Mouse (Mus musculus) limb, embryonic 14.5 days (tissue): ENCODE measurements at regions not wholly inside any gene's neighbourhood (a gene's known extent, or its start where the extent isn't known, plus 50 kb on each side); places are given as distances from the start of the nearest gene placed in this dataset.
"Not testable (repeated sequence)": the region's sequence is repeated elsewhere in the genome, so short reads cannot be mapped to it uniquely, and the experiment has no call there.

Experiments
- ATAC-seq: fragments of 200-750 bp; cut with Nextera tagmentation; 2 replicates; pipeline ENCODE4 v1.8.0; 2017; ENCODE audit warnings: low read depth, moderate number of reproducible peaks, moderate TSS enrichment; ENCODE audit not compliant: low FRiP score
- DNase-seq: peaks from one replicate; pipeline ENCODE4 v3.0.0-alpha.2; 2015; ENCODE audit warnings: low spot score
- H3K27ac ChIP-seq: fragments of 300-500 bp; sonication (generic); replicated peaks from 2 replicates; pipeline ENCODE4 v1.5.1; 2014; ENCODE audit warnings: low read depth, mild to moderate bottlenecking, low read length, moderate library complexity, mixed read lengths
- H3K27me3 ChIP-seq: fragments of 300-500 bp; sonication (generic); 2 replicates; pipeline ENCODE4 v1.6.1; 2014; ENCODE audit warnings: low read length, mixed read lengths; ENCODE audit not compliant: control insufficient read depth, insufficient read depth
- H3K36me3 ChIP-seq: fragments of 300-500 bp; sonication (generic); 2 replicates; pipeline ENCODE4 v1.6.1; 2014; ENCODE audit warnings: mild to moderate bottlenecking, low read length, moderate library complexity, mixed read lengths; ENCODE audit not compliant: control insufficient read depth, insufficient read depth
- H3K4me1 ChIP-seq: fragments of 300-500 bp; sonication (generic); 2 replicates; pipeline ENCODE4 v1.6.1; 2014; ENCODE audit warnings: antibody characterized with exemption, low read length, mixed read lengths; ENCODE audit not compliant: control insufficient read depth, insufficient read depth
- H3K4me2 ChIP-seq: fragments of 300-500 bp; sonication (generic); replicated peaks from 2 replicates; pipeline ENCODE4 v1.6.1; 2014; ENCODE audit warnings: low read depth, mild to moderate bottlenecking, low read length, moderate library complexity; ENCODE audit not compliant: severe bottlenecking
- H3K4me3 ChIP-seq: fragments of 300-500 bp; sonication (generic); replicated peaks from 2 replicates; pipeline ENCODE4 v1.5.1; 2014; ENCODE audit warnings: low read length
- H3K9ac ChIP-seq: fragments of 300-500 bp; sonication (generic); 2 replicates; pipeline ENCODE4 v1.6.1; 2014; ENCODE audit warnings: mild to moderate bottlenecking, low read depth, low read length, moderate library complexity; ENCODE audit not compliant: severe bottlenecking
- H3K9me3 ChIP-seq: fragments of 300-500 bp; sonication (generic); 2 replicates; pipeline ENCODE4 v1.6.1; 2016; ENCODE audit warnings: low read length; ENCODE audit not compliant: control insufficient read depth
- POLR2A ChIP-seq: fragments of 200-500 bp; IDR thresholded peaks from 2 replicates; pipeline ENCODE4 v1.8.0; 2012; ENCODE audit warnings: inconsistent platforms, mild to moderate bottlenecking, moderate library complexity, borderline replicate concordance; ENCODE audit not compliant: insufficient read depth, insufficient read length; ENCODE audit errors: extremely low read depth
- WGBS: fragments of 180-500 bp; shearing (Covaris S2); extraction: QIAGEN DNeasy Blood & Tissue Kit; methylation state at CpG from one replicate; pipeline ENCODE4 v1.1.7; 2014; 5-methylcytosine and 5-hydroxymethylcytosine counted together

DNA sequence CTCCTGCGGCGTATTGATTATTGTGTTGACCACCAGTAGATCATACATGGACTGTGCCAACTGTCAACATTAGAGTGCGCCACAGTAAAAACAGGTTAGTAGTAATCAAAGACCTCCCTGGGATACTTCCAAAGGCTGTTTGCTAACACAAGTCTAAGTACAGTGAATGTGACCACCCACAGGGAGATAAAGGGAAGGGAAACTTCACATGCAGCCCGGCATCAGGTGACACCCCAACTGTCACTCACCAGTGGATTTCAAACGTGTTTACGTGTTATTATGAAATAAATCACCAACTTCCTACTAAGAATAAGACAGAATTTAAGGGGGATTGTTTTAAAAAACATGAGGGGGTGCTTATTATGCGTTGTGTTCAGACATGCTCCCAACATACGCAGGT, 262.5 kb upstream of the Smim15 start:
- Histone ChIP-seq H3K27me3 (no peaks in the 10 kb centered on the region), H3K27ac (no peak overlapping the region), H3K9ac (no peak overlapping the region), H3K4me1 (no peaks in the 10 kb centered on the region), H3K4me2 (no peak overlapping the region), H3K9me3 (no peaks in the 10 kb centered on the region), H3K36me3 (no peaks in the 10 kb centered on the region), H3K4me3 (no peak overlapping the region)
- ATAC-seq (no peak), DNase-seq (no peak)
- WGBS = 89% methylated on average over 8 of the region's 8 CpGs
- TF ChIP-seq POLR2A = no peak

DNA sequence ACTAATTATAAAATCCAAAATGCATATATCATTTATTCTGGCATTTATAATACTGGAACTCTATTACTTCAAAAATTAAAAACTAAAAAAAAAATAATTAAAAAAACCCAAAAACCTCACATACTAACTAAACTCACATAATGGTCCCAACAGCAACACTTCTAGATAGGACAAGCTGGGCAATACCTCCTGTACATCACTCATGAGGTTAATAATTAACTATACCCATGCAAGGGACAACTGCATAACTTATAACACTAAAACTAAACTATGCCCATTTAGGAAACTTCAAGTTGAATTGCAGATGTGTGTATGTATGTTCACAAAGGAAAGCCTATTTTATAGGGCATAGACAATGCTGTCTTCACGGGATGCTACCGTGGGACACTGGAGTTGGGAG, 263.0 kb upstream of the Smim15 start:
- Histone ChIP-seq H3K4me2 (no peak overlapping the region), H3K4me3 (no peak overlapping the region), H3K27me3 (no peaks in the 10 kb centered on the region), H3K9ac (no peak overlapping the region), H3K4me1 (no peaks in the 10 kb centered on the region), H3K9me3 (no peaks in the 10 kb centered on the region), H3K27ac (no peak overlapping the region), H3K36me3 (no peaks in the 10 kb centered on the region)
- ATAC-seq (no peak), DNase-seq (no peak)
- no peak for TF ChIP-seq POLR2A
- 97% methylated on average over 2 of the region's 2 CpGs for WGBS

DNA sequence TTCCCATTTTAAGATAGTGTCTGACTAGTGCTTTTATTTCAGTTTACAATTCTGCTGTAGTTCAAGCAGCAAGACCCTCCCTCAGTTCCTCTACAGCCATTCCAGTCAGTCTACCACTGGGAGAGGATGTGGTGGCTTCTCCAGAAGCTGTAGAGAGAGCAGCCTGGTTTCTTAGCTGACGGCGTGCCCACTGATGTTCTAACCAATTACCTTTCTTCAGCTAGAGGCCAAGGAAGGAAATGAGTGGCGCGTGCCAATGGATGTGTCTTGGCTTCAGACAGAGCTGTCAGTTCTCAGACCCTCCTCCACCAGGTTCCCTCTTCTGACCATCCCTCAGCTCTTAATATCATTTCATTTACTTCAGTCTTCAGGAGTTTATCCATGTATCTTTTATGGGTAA, 264.7 kb upstream of the Smim15 start:
- TF ChIP-seq POLR2A = no peak
- no peak overlapping the region for H3K4me2 ChIP-seq
- no peaks in the 10 kb centered on the region for H3K27me3 ChIP-seq
- no peak for DNase-seq
- no peak for ATAC-seq
- no peaks in the 10 kb centered on the region for H3K4me1 ChIP-seq
- no peak overlapping the region for H3K27ac ChIP-seq
- no peak overlapping the region for H3K9ac ChIP-seq
- H3K4me3 ChIP-seq = no peak overlapping the region
- H3K36me3 ChIP-seq = no peaks in the 10 kb centered on the region
- H3K9me3 ChIP-seq = no peaks in the 10 kb centered on the region
- WGBS = 86% methylated on average over 4 of the region's 4 CpGs

DNA sequence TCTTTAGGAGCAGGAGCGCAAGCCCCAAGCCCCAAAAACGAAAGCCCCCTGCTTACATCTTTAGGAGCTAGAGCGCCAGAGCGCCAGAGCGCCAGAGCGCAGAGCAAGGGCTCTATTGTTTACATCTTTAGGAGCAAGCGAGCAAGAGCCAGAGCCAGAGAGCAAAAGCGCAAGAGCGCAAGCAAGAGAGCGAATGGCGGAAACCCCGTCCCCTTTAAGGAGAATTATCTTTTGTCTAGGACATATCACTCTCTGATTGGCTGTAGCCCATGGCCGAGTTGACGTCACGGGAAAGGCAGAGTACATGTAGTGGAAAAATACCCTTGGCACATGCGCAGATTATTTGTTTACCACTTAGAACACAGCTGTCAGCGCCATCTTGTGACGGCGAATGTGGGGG, 269.7 kb upstream of the Smim15 start:
- not testable (repeated sequence) for H3K27ac ChIP-seq, H3K27me3 ChIP-seq, H3K36me3 ChIP-seq, H3K4me1 ChIP-seq, H3K4me2 ChIP-seq, H3K4me3 ChIP-seq, ATAC-seq, DNase-seq, H3K9ac ChIP-seq, H3K9me3 ChIP-seq
- 93% methylated on average over 18 of the region's 19 CpGs for WGBS

DNA sequence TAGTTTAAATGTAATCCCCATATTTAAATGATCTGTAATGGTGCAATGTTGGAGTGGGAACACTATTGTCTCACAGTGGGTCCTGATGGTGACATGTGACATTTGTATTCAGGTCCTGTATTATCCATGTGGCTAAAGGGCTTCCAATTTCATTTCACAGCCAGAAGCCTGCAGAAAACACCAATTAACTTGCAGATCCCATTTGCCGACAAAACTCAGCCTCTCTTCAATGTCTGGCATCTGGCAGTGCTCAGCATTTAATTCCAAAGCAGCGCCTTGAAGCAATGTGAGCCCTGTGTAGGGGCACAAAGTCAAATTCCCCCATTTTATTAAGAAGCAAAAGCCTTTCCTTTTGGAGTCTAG, 277.0 kb upstream of the Smim15 start:
- Histone ChIP-seq H3K4me3 (no peak overlapping the region), H3K4me1 (peaks cover 12% of the 10 kb centered on the region), H3K9me3 (no peaks in the 10 kb centered on the region), H3K27ac (no peak overlapping the region), H3K4me2 (no peak overlapping the region), H3K9ac (no peak overlapping the region), H3K36me3 (peaks cover 5% of the 10 kb centered on the region; the same call in 1 of the 2 replicates), H3K27me3 (no peaks in the 10 kb centered on the region)
- DNase-seq (no peak), ATAC-seq (no peak)
- no peak for TF ChIP-seq POLR2A
- 15% methylated on average over 2 of the region's 2 CpGs for WGBS
